Mouse (Mus musculus) limb, embryonic 11.5 days (tissue): ENCODE measurements around the gene Mkrn2. TPM values are rescaled to one million over a fixed set of nuclear protein-coding genes. Genes with fewer than 3 reads are reported as not detected.

Experiments used
- ATAC-seq: fragments of 200-750 bp; cut with Nextera tagmentation; 2 replicates; pipeline ENCODE4 v1.8.0; 2017; ENCODE audit warnings: low read depth; ENCODE audit not compliant: insufficient number of reproducible peaks, low FRiP score, low TSS enrichment
- DNase-seq: peaks from one replicate; pipeline ENCODE4 v3.0.0-alpha.2; 2015; ENCODE audit warnings: low spot score
- H3K27ac ChIP-seq: fragments of 300-500 bp; sonication (generic); replicated peaks from 2 replicates; pipeline ENCODE4 v1.5.1; 2014; ENCODE audit warnings: low read depth, mild to moderate bottlenecking, low read length
- H3K27me3 ChIP-seq: fragments of 300-500 bp; sonication (generic); 2 replicates; pipeline ENCODE4 v1.6.1; 2014; ENCODE audit warnings: mild to moderate bottlenecking, low read length, mixed read lengths; ENCODE audit not compliant: control insufficient read depth, insufficient read depth
- H3K36me3 ChIP-seq: fragments of 300-500 bp; sonication (generic); 2 replicates; pipeline ENCODE4 v1.6.1; 2014; ENCODE audit warnings: mild to moderate bottlenecking, low read length, moderate library complexity, mixed read lengths; ENCODE audit not compliant: control insufficient read depth, insufficient read depth
- H3K4me1 ChIP-seq: fragments of 300-500 bp; sonication (generic); 2 replicates; pipeline ENCODE4 v1.6.1; 2014; ENCODE audit warnings: low read length, mixed read lengths; ENCODE audit not compliant: control insufficient read depth, insufficient read depth
- H3K4me2 ChIP-seq: fragments of 300-500 bp; sonication (generic); 2 replicates; pipeline ENCODE4 v1.6.1; 2014; ENCODE audit warnings: low read depth, mild to moderate bottlenecking, moderate library complexity; ENCODE audit not compliant: severe bottlenecking
- H3K4me3 ChIP-seq: fragments of 300-500 bp; sonication (generic); 2 replicates; pipeline ENCODE4 v1.5.1; 2014; ENCODE audit warnings: low read depth, low read length
- H3K9ac ChIP-seq: fragments of 300-500 bp; sonication (generic); 2 replicates; pipeline ENCODE4 v1.6.1; 2014; ENCODE audit warnings: mild to moderate bottlenecking, low read length
- H3K9me3 ChIP-seq: fragments of 300-500 bp; sonication (generic); 2 replicates; pipeline ENCODE4 v1.6.1; 2016; ENCODE audit warnings: low read length; ENCODE audit not compliant: control insufficient read depth
- WGBS: fragments of 180-500 bp; shearing (Covaris S2); extraction: QIAGEN DNeasy Blood & Tissue Kit; methylation state at CpG from one replicate; pipeline ENCODE4 v1.1.7; 2014; 5-methylcytosine and 5-hydroxymethylcytosine counted together
- polyA plus RNA-seq: library from polyadenylated mRNA; unstranded; fragments of >200 nt; fragmentation: Nextera tagmentation; extraction: Ambion mirVana; gene quantifications from 2 replicates; pipeline ENCODE4 v1.2.1, GENCODE M21; 2014

Gene Mkrn2
- polyA plus RNA-seq, 1 experiment from 2014 or later = 27.1 TPM

- Histone ChIP-seq H3K9me3 (no peaks in the 10 kb centered on the region), H3K36me3 (no peaks in the 10 kb centered on the region), H3K4me2 (no peak overlapping the region), H3K27ac (no peak overlapping the region), H3K9ac (no peak overlapping the region), H3K4me3 (no peak overlapping the region), H3K27me3 (no peaks in the 10 kb centered on the region), H3K4me1 (peaks cover 6% of the 10 kb centered on the region)
- ATAC-seq (no peak), DNase-seq (peak; percentile 33)
- 53% methylated on average over 5 of the region's 5 CpGs for WGBS
Measured at GRCm38 (mm10) chr6:115650476-115651427, 49.0 kb downstream of the Mkrn2 start.

GRCm38 (mm10) chr6:115651719-115652118 lies 50.0 kb downstream of the Mkrn2 start:
- Histone ChIP-seq H3K36me3 (no peaks in the 10 kb centered on the region), H3K9ac (no peak overlapping the region), H3K4me1 (peaks cover 6% of the 10 kb centered on the region), H3K4me3 (no peak overlapping the region), H3K4me2 (no peak overlapping the region), H3K9me3 (no peaks in the 10 kb centered on the region), H3K27me3 (no peaks in the 10 kb centered on the region), H3K27ac (no peak overlapping the region)
- no peak for DNase-seq
- no peak for ATAC-seq

- Histone ChIP-seq H3K9ac (no peak overlapping the region), H3K27me3 (no peaks in the 10 kb centered on the region)
- 56% methylated on average over 2 of the region's 2 CpGs for WGBS
Measured at GRCm38 (mm10) chr6:115653939-115654338, 52.2 kb downstream of the Mkrn2 start.

GRCm38 (mm10) chr6:115658802-115659201 lies 57.1 kb downstream of the Mkrn2 start:
- no peak for ATAC-seq

More at GRCm38 (mm10) chr6:115653939-115654338, 52.2 kb downstream of the Mkrn2 start:
- ATAC-seq (no peak), DNase-seq (no peak)
- no peaks in the 10 kb centered on the region for H3K9me3 ChIP-seq
- no peak overlapping the region for H3K4me2 ChIP-seq
- peaks cover 6% of the 10 kb centered on the region for H3K4me1 ChIP-seq
- H3K27ac ChIP-seq = no peak overlapping the region
- no peak overlapping the region for H3K4me3 ChIP-seq
- H3K36me3 ChIP-seq = no peaks in the 10 kb centered on the region

GRCm38 (mm10) chr6:115664268-115664667 lies 62.6 kb downstream of the Mkrn2 start:
- no peak overlapping the region for H3K27ac ChIP-seq
- WGBS = 89% methylated on average over 3 of the region's 3 CpGs

More at GRCm38 (mm10) chr6:115658802-115659201, 57.1 kb downstream of the Mkrn2 start:
- Histone ChIP-seq H3K36me3 (no peaks in the 10 kb centered on the region), H3K4me3 (no peak overlapping the region), H3K27ac (no peak overlapping the region), H3K27me3 (no peaks in the 10 kb centered on the region), H3K9me3 (no peaks in the 10 kb centered on the region), H3K9ac (no peak overlapping the region), H3K4me1 (peaks cover 6% of the 10 kb centered on the region; the same call in 1 of the 2 replicates), H3K4me2 (no peak overlapping the region)
- DNase-seq = no peak

GRCm38 (mm10) chr6:115666641-115667040 lies 64.9 kb downstream of the Mkrn2 start:
- Histone ChIP-seq H3K4me1 (no peaks in the 10 kb centered on the region), H3K4me2 (no peak overlapping the region), H3K9ac (no peak overlapping the region), H3K36me3 (no peaks in the 10 kb centered on the region; the same call in 1 of the 2 replicates), H3K27me3 (no peaks in the 10 kb centered on the region), H3K27ac (no peak overlapping the region), H3K9me3 (no peaks in the 10 kb centered on the region), H3K4me3 (no peak overlapping the region)
- DNase-seq = no peak
- ATAC-seq = no peak
- 87% methylated on average over 4 of the region's 4 CpGs for WGBS

More at GRCm38 (mm10) chr6:115664268-115664667, 62.6 kb downstream of the Mkrn2 start:
- H3K9ac ChIP-seq = no peak overlapping the region
- H3K4me2 ChIP-seq = no peak overlapping the region
- no peaks in the 10 kb centered on the region for H3K27me3 ChIP-seq
- H3K4me3 ChIP-seq = no peak overlapping the region
- DNase-seq (no peak), ATAC-seq (no peak)
- H3K36me3 ChIP-seq = no peaks in the 10 kb centered on the region
- H3K4me1 ChIP-seq = peaks cover 4% of the 10 kb centered on the region; the same call in 1 of the 2 replicates
- no peaks in the 10 kb centered on the region for H3K9me3 ChIP-seq

Other genes starting within 250 kb of the Mkrn2 start
- 0.21 and 0.38 TPM in 2 replicates for gene Pparg, start 241.0 kb upstream of the Mkrn2 start, polyA plus RNA-seq
- gene Tsen2, start 57.2 kb upstream of the Mkrn2 start, polyA plus RNA-seq = 27.5 and 31.3 TPM in 2 replicates
- 0.10 TPM in 1 of 2 replicates, not detected in the other for gene Mkrn2os, start 9.3 kb upstream of the Mkrn2 start, polyA plus RNA-seq
- 135 and 141 TPM in 2 replicates for gene Raf1, start 74.7 kb downstream of the Mkrn2 start, polyA plus RNA-seq
- 2.2 and 2.6 TPM in 2 replicates for gene Tmem40, start 160.5 kb downstream of the Mkrn2 start, polyA plus RNA-seq
- 58.4 and 64.3 TPM in 2 replicates for gene Cand2, start 172.6 kb downstream of the Mkrn2 start, polyA plus RNA-seq
- gene Rpl32, start 206.8 kb downstream of the Mkrn2 start, polyA plus RNA-seq = 2,129 and 2,157 TPM in 2 replicates
- gene Efcab12, start 236.5 kb downstream of the Mkrn2 start, polyA plus RNA-seq = 0.40 and 0.72 TPM in 2 replicates